Mouse (Mus musculus): ENCODE measurements at regions not wholly inside any gene's neighbourhood (a gene's known extent, or its start where the extent isn't known, plus 50 kb on each side); places are given as distances from the start of the nearest gene placed in this dataset.

DNA sequence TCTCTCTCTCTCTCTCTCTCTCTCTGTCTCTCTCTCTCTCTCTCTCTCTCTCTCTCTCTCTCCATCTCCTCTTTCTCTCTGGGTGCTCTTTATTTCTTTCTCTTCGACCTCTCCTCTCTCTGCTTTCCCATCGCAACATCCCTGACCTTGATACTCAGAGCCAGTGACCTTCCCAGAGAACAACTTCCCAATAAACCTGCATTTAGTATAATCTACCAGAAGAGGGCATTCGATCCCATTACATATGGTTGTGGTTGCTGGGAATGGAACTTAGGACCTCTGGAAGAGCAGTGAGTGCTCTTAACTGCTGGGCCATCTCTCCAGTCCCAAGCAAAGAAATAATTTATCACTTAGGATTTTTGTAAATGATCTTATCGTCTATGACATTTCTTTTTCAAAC is 127.2 kb upstream of the Slc4a7 start:
- Histone ChIP-seq H3K4me1 (ENCODE audit: control insufficient read depth, insufficient read depth, low read length) (no peaks in the 10 kb centered on the region), H3K4me3 (ENCODE audit: insufficient read depth, low read length) (no peak overlapping the region), H3K27ac (ENCODE audit: insufficient read depth, low read length) (no peak overlapping the region)
- TF ChIP-seq CTCF (IDR thresholded peaks at IDR 0.05; ENCODE audit: extremely low read depth, insufficient read depth, low read length) (no peak), POLR2A (IDR thresholded peaks at IDR 0.05; ENCODE audit: extremely low read depth, insufficient read depth, low read length) (no peak)

- Histone ChIP-seq H3K4me3 (ENCODE audit: insufficient read depth, low read length) (no peak overlapping the region), H3K4me1 (ENCODE audit: control insufficient read depth, insufficient read depth, low read length) (no peaks in the 10 kb centered on the region), H3K27ac (ENCODE audit: insufficient read depth, low read length) (no peak overlapping the region)
- TF ChIP-seq POLR2A (IDR thresholded peaks at IDR 0.05; ENCODE audit: extremely low read depth, insufficient read depth, low read length) (no peak), CTCF (IDR thresholded peaks at IDR 0.05; ENCODE audit: extremely low read depth, insufficient read depth, low read length) (no peak)
These were observed 110.1 kb upstream of the Slc4a7 start for GRCm38 (mm10) chr14:14591939-14592338.

DNA sequence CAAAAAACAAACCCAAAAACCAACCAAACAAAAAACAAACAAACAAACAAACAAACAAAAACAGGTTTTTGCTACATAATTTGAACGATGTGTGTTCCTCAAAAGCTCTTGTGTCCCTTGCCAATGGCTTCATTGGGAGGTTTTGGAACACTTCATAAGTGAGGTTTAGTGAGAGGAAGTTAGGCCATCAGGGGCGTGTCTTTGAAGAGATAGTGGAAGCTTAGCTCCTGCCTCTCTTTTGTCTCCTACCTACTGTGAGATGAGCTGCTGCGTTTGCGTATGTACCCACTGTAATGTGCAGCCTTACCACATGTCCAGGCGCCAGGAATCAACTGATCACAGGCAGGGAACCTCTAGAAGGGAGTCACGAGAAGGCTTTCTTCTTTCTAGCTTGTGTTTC is 107.3 kb upstream of the Slc4a7 start:
- TF ChIP-seq POLR2A (IDR thresholded peaks at IDR 0.05; ENCODE audit: extremely low read depth, insufficient read depth, low read length), result no peak
- no peak for TF ChIP-seq CTCF (IDR thresholded peaks at IDR 0.05; ENCODE audit: extremely low read depth, insufficient read depth, low read length)
- Histone ChIP-seq H3K4me3 (ENCODE audit: insufficient read depth, low read length) (no peak overlapping the region), H3K27ac (ENCODE audit: insufficient read depth, low read length) (no peak overlapping the region), H3K4me1 (ENCODE audit: control insufficient read depth, insufficient read depth, low read length) (no peaks in the 10 kb centered on the region)

DNA sequence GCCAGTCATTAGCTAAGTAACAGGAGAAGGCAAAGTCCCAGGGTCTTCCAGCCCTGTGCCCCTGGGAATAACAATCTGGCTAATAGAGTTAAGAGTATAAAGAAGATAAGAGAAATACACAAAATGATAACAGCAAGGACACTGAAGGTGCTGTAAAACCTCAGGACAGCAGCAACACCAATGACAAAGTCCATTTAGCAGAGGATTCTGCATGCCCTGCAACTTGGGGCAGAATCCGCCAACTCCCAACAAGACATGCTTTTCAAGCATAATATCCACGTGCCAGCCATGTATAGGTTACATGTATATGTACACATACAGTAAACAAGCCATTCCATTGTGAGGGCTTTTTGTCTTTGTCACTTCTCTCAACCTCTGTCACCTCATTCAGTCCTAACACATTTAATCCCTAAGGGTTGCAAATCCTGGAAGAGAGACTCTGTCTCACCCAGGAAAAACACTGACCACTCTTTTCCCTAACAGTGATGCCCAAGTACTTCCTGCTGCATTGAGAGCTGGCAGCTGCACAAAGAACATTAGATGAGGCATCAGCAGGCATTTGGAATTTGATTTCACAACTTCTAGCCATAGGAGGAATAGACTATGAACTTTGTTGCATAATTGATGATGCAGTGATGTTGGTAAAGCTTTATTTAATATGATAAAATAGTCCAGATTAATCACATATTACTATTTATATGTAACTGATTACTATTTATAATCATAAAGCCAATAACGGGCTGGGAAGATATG is 105.8 kb upstream of the Slc4a7 start:
- H3K27ac ChIP-seq (ENCODE audit: insufficient read depth, low read length), result no peak overlapping the region
- TF ChIP-seq CTCF (IDR thresholded peaks at IDR 0.05; ENCODE audit: extremely low read depth, insufficient read depth, low read length), result no peak
- TF ChIP-seq POLR2A (IDR thresholded peaks at IDR 0.05; ENCODE audit: extremely low read depth, insufficient read depth, low read length), result no peak
- H3K4me1 ChIP-seq (ENCODE audit: control insufficient read depth, insufficient read depth, low read length), result no peaks in the 10 kb centered on the region
- no peak overlapping the region for H3K4me3 ChIP-seq (ENCODE audit: insufficient read depth, low read length)

GRCm38 (mm10) chr14:14599586-14599985 is 102.5 kb upstream of the Slc4a7 start:
- Histone ChIP-seq H3K27ac (ENCODE audit: insufficient read depth, low read length) (no peak overlapping the region), H3K4me1 (ENCODE audit: control insufficient read depth, insufficient read depth, low read length) (no peaks in the 10 kb centered on the region), H3K4me3 (ENCODE audit: insufficient read depth, low read length) (no peak overlapping the region)
- TF ChIP-seq POLR2A (IDR thresholded peaks at IDR 0.05; ENCODE audit: extremely low read depth, insufficient read depth, low read length) (no peak), CTCF (IDR thresholded peaks at IDR 0.05; ENCODE audit: extremely low read depth, insufficient read depth, low read length) (no peak)

DNA sequence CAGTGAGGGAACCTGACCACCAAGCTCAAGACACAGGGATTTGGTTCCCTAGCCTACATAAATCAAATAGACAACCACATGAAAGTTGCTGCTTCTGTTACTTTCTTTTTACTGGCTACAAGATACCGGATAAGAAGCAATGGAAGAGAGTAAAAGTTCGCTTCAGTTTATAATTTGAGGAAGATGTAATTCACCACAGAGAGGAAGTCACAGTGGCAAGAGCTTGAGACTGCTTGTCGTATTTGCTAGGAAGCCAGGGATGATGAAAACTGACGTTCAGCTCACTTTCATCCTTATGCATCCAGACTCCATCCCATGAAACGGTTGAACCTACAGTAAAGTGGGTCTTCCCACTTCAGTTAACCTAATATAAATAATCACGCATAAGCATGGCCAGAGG is 102.1 kb upstream of the Slc4a7 start:
- Histone ChIP-seq H3K4me1 (ENCODE audit: control insufficient read depth, insufficient read depth, low read length) (no peaks in the 10 kb centered on the region), H3K27ac (ENCODE audit: insufficient read depth, low read length) (no peak overlapping the region), H3K4me3 (ENCODE audit: insufficient read depth, low read length) (no peak overlapping the region)
- no peak for TF ChIP-seq POLR2A (IDR thresholded peaks at IDR 0.05; ENCODE audit: extremely low read depth, insufficient read depth, low read length)
- no peak for TF ChIP-seq CTCF (IDR thresholded peaks at IDR 0.05; ENCODE audit: extremely low read depth, insufficient read depth, low read length)

GRCm38 (mm10) chr14:14603439-14603838 is 98.6 kb upstream of the Slc4a7 start:
- no peak overlapping the region for H3K4me3 ChIP-seq (ENCODE audit: insufficient read depth, low read length)
- TF ChIP-seq CTCF (IDR thresholded peaks at IDR 0.05; ENCODE audit: extremely low read depth, insufficient read depth, low read length), result no peak
- no peak for TF ChIP-seq POLR2A (IDR thresholded peaks at IDR 0.05; ENCODE audit: extremely low read depth, insufficient read depth, low read length)
- H3K4me1 ChIP-seq (ENCODE audit: control insufficient read depth, insufficient read depth, low read length), result no peaks in the 10 kb centered on the region
- no peak overlapping the region for H3K27ac ChIP-seq (ENCODE audit: insufficient read depth, low read length)

DNA sequence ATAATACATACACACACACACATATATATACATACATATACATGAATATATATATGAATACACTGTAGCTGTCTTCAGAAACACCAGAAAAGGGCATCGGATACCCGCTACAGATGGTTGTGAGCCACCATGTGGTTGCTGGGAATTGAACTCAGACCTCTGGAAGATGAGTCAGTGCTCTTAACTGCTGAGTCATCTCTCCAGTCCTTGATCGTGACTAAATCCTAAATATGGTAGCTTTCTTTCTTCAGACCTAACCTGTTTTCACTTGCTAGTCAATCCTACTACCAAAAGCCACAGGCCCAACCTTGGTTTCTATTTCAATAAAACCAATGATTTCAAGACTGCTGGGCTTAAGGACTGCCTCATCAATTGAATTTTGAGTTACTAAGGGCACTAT is 95.0 kb upstream of the Slc4a7 start:
- Histone ChIP-seq H3K4me1 (ENCODE audit: control insufficient read depth, insufficient read depth, low read length) (no peaks in the 10 kb centered on the region), H3K4me3 (ENCODE audit: insufficient read depth, low read length) (no peak overlapping the region), H3K27ac (ENCODE audit: insufficient read depth, low read length) (no peak overlapping the region)
- no peak for TF ChIP-seq CTCF (IDR thresholded peaks at IDR 0.05; ENCODE audit: extremely low read depth, insufficient read depth, low read length)
- TF ChIP-seq POLR2A (IDR thresholded peaks at IDR 0.05; ENCODE audit: extremely low read depth, insufficient read depth, low read length), result no peak

DNA sequence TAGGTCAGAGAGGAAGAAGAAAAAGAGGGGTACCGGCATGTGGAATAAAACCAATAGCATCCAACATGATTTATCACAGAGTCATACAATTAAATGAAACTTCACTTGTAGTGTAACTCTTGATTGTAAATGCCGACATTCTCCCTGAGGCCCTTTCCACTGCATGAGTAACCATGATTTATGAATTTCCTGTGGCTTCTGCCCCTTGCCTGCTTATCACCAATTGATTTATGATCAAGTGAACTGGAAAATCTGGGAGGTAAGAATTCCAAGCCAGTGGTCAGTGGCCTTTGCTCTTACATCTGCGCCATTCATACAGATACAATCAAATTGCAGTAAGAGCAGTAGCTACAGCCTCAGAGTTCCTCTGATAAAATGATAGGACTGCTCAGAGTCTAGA is 89.8 kb upstream of the Slc4a7 start:
- no peaks in the 10 kb centered on the region for H3K4me1 ChIP-seq (ENCODE audit: control insufficient read depth, insufficient read depth, low read length)
- TF ChIP-seq CTCF (IDR thresholded peaks at IDR 0.05; ENCODE audit: extremely low read depth, insufficient read depth, low read length) (no peak), POLR2A (IDR thresholded peaks at IDR 0.05; ENCODE audit: extremely low read depth, insufficient read depth, low read length) (no peak)

GRCm38 (mm10) chr14:14620316-14620715 is 81.8 kb upstream of the Slc4a7 start:
- H3K4me3 ChIP-seq (ENCODE audit: insufficient read depth, low read length), result no peak overlapping the region
- no peaks in the 10 kb centered on the region for H3K4me1 ChIP-seq (ENCODE audit: control insufficient read depth, insufficient read depth, low read length)
- H3K27ac ChIP-seq (ENCODE audit: insufficient read depth, low read length), result no peak overlapping the region
- TF ChIP-seq POLR2A (IDR thresholded peaks at IDR 0.05; ENCODE audit: extremely low read depth, insufficient read depth, low read length), result no peak

More for the DNA sequence above, 89.8 kb upstream of the Slc4a7 start:
- H3K4me3 ChIP-seq (ENCODE audit: insufficient read depth, low read length), result no peak overlapping the region
- H3K27ac ChIP-seq (ENCODE audit: insufficient read depth, low read length), result no peak overlapping the region
